Mouse (Mus musculus): Measurements from ENCODE around the gene Cabcoco1. TPM values are rescaled to one million over a fixed set of nuclear protein-coding genes. Genes with fewer than 3 reads are reported as not detected.

Gene Cabcoco1
- 1.9 and 2.7 TPM in 2 replicates for polyA plus RNA-seq (2014; fragmentation: Nextera tagmentation; extraction: Ambion mirVana)

- no peaks in the 10 kb centered on the region for H3K9me3 ChIP-seq (ENCODE audit: control insufficient read depth, low read length)
- H3K27me3 ChIP-seq (ENCODE audit: control insufficient read depth, insufficient read depth, low read length): no peaks in the 10 kb centered on the region
- H3K4me2 ChIP-seq (replicated peaks): peak within 1 kb of the TSS; percentile 62
- DNase-seq (ENCODE audit: low spot score) (peak; percentile 59), ATAC-seq (ENCODE audit: low FRiP score) (peak; percentile 37; the same call in 1 of the 2 replicates)
- WGBS: 7% methylated on average over 17 of the region's 17 CpGs
- peak within 1 kb of the TSS; percentile 64 for H3K27ac ChIP-seq
- H3K9ac ChIP-seq: peak within 1 kb of the TSS; percentile 28; the same call in 1 of the 2 replicates
- H3K36me3 ChIP-seq (replicated peaks; ENCODE audit: control insufficient read depth, insufficient read depth): no peaks in the 10 kb centered on the region
- peak within 1 kb of the TSS; percentile 29 for H3K4me3 ChIP-seq (replicated peaks; ENCODE audit: low read length)
- peaks cover 20% of the 10 kb centered on the region for H3K4me1 ChIP-seq (replicated peaks; ENCODE audit: control insufficient read depth, insufficient read depth, low read length)
These were observed at the start of gene Cabcoco1 for GRCm38 (mm10) chr10:68541139-68541942. Gene Cabcoco1 (minus strand): TSS chr10:68541896.

- H3K9ac ChIP-seq: no peak overlapping the region
- no peaks in the 10 kb centered on the region for H3K27me3 ChIP-seq (ENCODE audit: control insufficient read depth, insufficient read depth, low read length)
- H3K4me1 ChIP-seq (replicated peaks; ENCODE audit: control insufficient read depth, insufficient read depth, low read length): no peaks in the 10 kb centered on the region
- H3K36me3 ChIP-seq (replicated peaks; ENCODE audit: control insufficient read depth, insufficient read depth): no peaks in the 10 kb centered on the region
- ATAC-seq (ENCODE audit: low FRiP score): no peak
- 72% methylated on average over 11 of the region's 11 CpGs for WGBS
- H3K4me3 ChIP-seq (replicated peaks; ENCODE audit: low read length): no peak overlapping the region
- H3K4me2 ChIP-seq (replicated peaks): no peak overlapping the region
- H3K27ac ChIP-seq: no peak overlapping the region
- peak; percentile 38 for DNase-seq (ENCODE audit: low spot score)
- H3K9me3 ChIP-seq (ENCODE audit: control insufficient read depth, low read length): no peaks in the 10 kb centered on the region
These were observed 48.0 kb upstream of the Cabcoco1 start for GRCm38 (mm10) chr10:68589530-68590252.

- no peaks in the 10 kb centered on the region for H3K36me3 ChIP-seq (replicated peaks; ENCODE audit: control insufficient read depth, insufficient read depth)
- H3K4me3 ChIP-seq (replicated peaks; ENCODE audit: low read length): no peak overlapping the region
- no peak overlapping the region for H3K9ac ChIP-seq
- no peak overlapping the region for H3K4me2 ChIP-seq (replicated peaks)
- no peaks in the 10 kb centered on the region for H3K4me1 ChIP-seq (replicated peaks; ENCODE audit: control insufficient read depth, insufficient read depth, low read length)
- no peak overlapping the region for H3K27ac ChIP-seq
- WGBS: 91% methylated on average over 4 of the region's 4 CpGs
- ATAC-seq (ENCODE audit: low FRiP score) (no peak), DNase-seq (ENCODE audit: low spot score) (no peak)
- no peaks in the 10 kb centered on the region for H3K9me3 ChIP-seq (ENCODE audit: control insufficient read depth, low read length)
- H3K27me3 ChIP-seq (ENCODE audit: control insufficient read depth, insufficient read depth, low read length): no peaks in the 10 kb centered on the region
These were observed 45.8 kb upstream of the Cabcoco1 start for GRCm38 (mm10) chr10:68587416-68588040.

- H3K27me3 ChIP-seq (ENCODE audit: control insufficient read depth, insufficient read depth, low read length): no peaks in the 10 kb centered on the region
- no peaks in the 10 kb centered on the region for H3K9me3 ChIP-seq (ENCODE audit: control insufficient read depth, low read length)
- no peak overlapping the region for H3K9ac ChIP-seq
- DNase-seq (ENCODE audit: low spot score) (no peak), ATAC-seq (ENCODE audit: low FRiP score) (no peak)
- H3K4me3 ChIP-seq (replicated peaks; ENCODE audit: low read length): no peak overlapping the region
- H3K27ac ChIP-seq: no peak overlapping the region
- 82% methylated on average over 9 of the region's 9 CpGs for WGBS
- H3K4me2 ChIP-seq (replicated peaks): no peak overlapping the region
- no peaks in the 10 kb centered on the region for H3K36me3 ChIP-seq (replicated peaks; ENCODE audit: control insufficient read depth, insufficient read depth)
- H3K4me1 ChIP-seq (replicated peaks; ENCODE audit: control insufficient read depth, insufficient read depth, low read length): no peaks in the 10 kb centered on the region
These were observed 35.6 kb upstream of the Cabcoco1 start for GRCm38 (mm10) chr10:68577321-68577720.

- no peaks in the 10 kb centered on the region for H3K4me1 ChIP-seq (replicated peaks; ENCODE audit: control insufficient read depth, insufficient read depth, low read length)
- no peak overlapping the region for H3K27ac ChIP-seq
- no peak overlapping the region for H3K9ac ChIP-seq
- no peak overlapping the region for H3K4me2 ChIP-seq (replicated peaks)
- H3K27me3 ChIP-seq (ENCODE audit: control insufficient read depth, insufficient read depth, low read length): no peaks in the 10 kb centered on the region
- no peak overlapping the region for H3K4me3 ChIP-seq (replicated peaks; ENCODE audit: low read length)
- no peak for ATAC-seq (ENCODE audit: low FRiP score)
- no peaks in the 10 kb centered on the region for H3K9me3 ChIP-seq (ENCODE audit: control insufficient read depth, low read length)
- no peaks in the 10 kb centered on the region for H3K36me3 ChIP-seq (replicated peaks; ENCODE audit: control insufficient read depth, insufficient read depth)
- no peak for DNase-seq (ENCODE audit: low spot score)
These were observed 26.5 kb upstream of the Cabcoco1 start for GRCm38 (mm10) chr10:68568172-68568571.

GRCm38 (mm10) chr10:68562344-68562743 is 20.6 kb upstream of the Cabcoco1 start:
- H3K4me2 ChIP-seq (replicated peaks): no peak overlapping the region
- ATAC-seq (ENCODE audit: low FRiP score) (no peak), DNase-seq (ENCODE audit: low spot score) (no peak)
- H3K27me3 ChIP-seq (ENCODE audit: control insufficient read depth, insufficient read depth, low read length): no peaks in the 10 kb centered on the region
- H3K27ac ChIP-seq: no peak overlapping the region
- no peaks in the 10 kb centered on the region for H3K9me3 ChIP-seq (ENCODE audit: control insufficient read depth, low read length)
- peaks cover 6% of the 10 kb centered on the region; the same call in 1 of the 2 replicates for H3K4me1 ChIP-seq (replicated peaks; ENCODE audit: control insufficient read depth, insufficient read depth, low read length)
- WGBS: 57% methylated on average over 5 of the region's 5 CpGs
- no peaks in the 10 kb centered on the region for H3K36me3 ChIP-seq (replicated peaks; ENCODE audit: control insufficient read depth, insufficient read depth)
- no peak overlapping the region for H3K9ac ChIP-seq
- H3K4me3 ChIP-seq (replicated peaks; ENCODE audit: low read length): no peak overlapping the region

GRCm38 (mm10) chr10:68558828-68559219 is 17.1 kb upstream of the Cabcoco1 start:
- Histone ChIP-seq H3K36me3 (replicated peaks; ENCODE audit: control insufficient read depth, insufficient read depth) (no peaks in the 10 kb centered on the region), H3K27me3 (ENCODE audit: control insufficient read depth, insufficient read depth, low read length) (no peaks in the 10 kb centered on the region), H3K9me3 (ENCODE audit: control insufficient read depth, low read length) (no peaks in the 10 kb centered on the region), H3K9ac (no peak overlapping the region), H3K4me3 (replicated peaks; ENCODE audit: low read length) (no peak overlapping the region), H3K4me1 (replicated peaks; ENCODE audit: control insufficient read depth, insufficient read depth, low read length) (peaks cover 6% of the 10 kb centered on the region; the same call in 1 of the 2 replicates), H3K4me2 (replicated peaks) (no peak overlapping the region), H3K27ac (no peak overlapping the region)
- no peak for DNase-seq (ENCODE audit: low spot score)
- 55% methylated on average over 4 of the region's 4 CpGs for WGBS
- ATAC-seq (ENCODE audit: low FRiP score): no peak

GRCm38 (mm10) chr10:68558105-68558827 is 16.6 kb upstream of the Cabcoco1 start:
- no peak overlapping the region for H3K27ac ChIP-seq
- H3K4me3 ChIP-seq (replicated peaks; ENCODE audit: low read length): no peak overlapping the region
- DNase-seq (ENCODE audit: low spot score) (peak; percentile 74), ATAC-seq (ENCODE audit: low FRiP score) (peak; percentile 37; the same call in 1 of the 2 replicates)
- no peaks in the 10 kb centered on the region for H3K36me3 ChIP-seq (replicated peaks; ENCODE audit: control insufficient read depth, insufficient read depth)
- H3K4me1 ChIP-seq (replicated peaks; ENCODE audit: control insufficient read depth, insufficient read depth, low read length): peaks cover 6% of the 10 kb centered on the region; the same call in 1 of the 2 replicates
- no peak overlapping the region for H3K9ac ChIP-seq
- H3K9me3 ChIP-seq (ENCODE audit: control insufficient read depth, low read length): no peaks in the 10 kb centered on the region
- H3K27me3 ChIP-seq (ENCODE audit: control insufficient read depth, insufficient read depth, low read length): no peaks in the 10 kb centered on the region
- H3K4me2 ChIP-seq (replicated peaks): no peak overlapping the region
- 62% methylated on average over 13 of the region's 13 CpGs for WGBS
